Mouse (Mus musculus) thymus, adult 2 months (tissue): Measurements from ENCODE around the gene Mapkapk3. TPM values are rescaled to one million over a fixed set of nuclear protein-coding genes. Genes with fewer than 3 reads are reported as not detected.

Experiments used
- DNase-seq: peaks from one replicate; pipeline ENCODE4 v3.0.0; 2021
- H3K27ac ChIP-seq: fragments of 200-500 bp; 2 replicates; pipeline ENCODE4 v1.5.1; 2012; ENCODE audit warnings: low read length, control low read depth; ENCODE audit not compliant: control insufficient read depth, insufficient read depth
- H3K27me3 ChIP-seq: fragments of 200-500 bp; 2 replicates; pipeline ENCODE4 v1.6.1; 2012; ENCODE audit warnings: mild to moderate bottlenecking, low read length, moderate library complexity, mixed read lengths; ENCODE audit not compliant: control insufficient read depth, insufficient read depth
- H3K36me3 ChIP-seq: fragments of 200-500 bp; 2 replicates; pipeline ENCODE4 v1.6.1; 2012; ENCODE audit warnings: mild to moderate bottlenecking, low read length, moderate library complexity; ENCODE audit not compliant: control insufficient read depth, insufficient read depth
- H3K4me1 ChIP-seq: fragments of 200-500 bp; replicated peaks from 2 replicates; pipeline ENCODE4 v1.6.1; 2012; ENCODE audit warnings: low read length; ENCODE audit not compliant: control insufficient read depth, insufficient read depth
- H3K4me3 ChIP-seq: fragments of 200-500 bp; 2 replicates; pipeline ENCODE4 v1.5.1; 2012; ENCODE audit warnings: mild to moderate bottlenecking, low read length, control low read depth, moderate library complexity; ENCODE audit not compliant: control insufficient read depth, insufficient read depth
- CTCF ChIP-seq: fragments of 200-500 bp; IDR thresholded peaks from 2 replicates; pipeline ENCODE4 v1.5.1; 2012; ENCODE audit warnings: mild to moderate bottlenecking, control low read depth, low read length, moderate library complexity, borderline replicate concordance; ENCODE audit not compliant: control insufficient read depth, poor library complexity, insufficient read depth; ENCODE audit errors: extremely low read depth
- POLR2A ChIP-seq: fragments of 200-500 bp; IDR thresholded peaks from 2 replicates; pipeline ENCODE4 v1.6.1; 2012; ENCODE audit warnings: mild to moderate bottlenecking, low read length, control low read depth, moderate library complexity; ENCODE audit not compliant: control insufficient read depth, poor library complexity, insufficient read depth; ENCODE audit errors: extremely low read depth
- WGBS: fragments of 180-500 bp; shearing (Covaris S2); methylation state at CpG from one replicate; pipeline ENCODE4 v1.1.7; 2018; 5-methylcytosine and 5-hydroxymethylcytosine counted together
- polyA plus RNA-seq: library from polyadenylated mRNA; depleted of rRNA; stranded (reverse); fragments of >200 nt; gene quantifications from 2 replicates; pipeline ENCODE4 v1.2.3, GENCODE M21; 2012

Gene Mapkapk3
- polyA plus RNA-seq, 1 experiment, result 43.6 TPM

- Histone ChIP-seq H3K36me3 (no peaks in the 10 kb centered on the region), H3K27ac (peak overlapping the region; percentile 31; the same call in 1 of the 2 replicates), H3K4me3 (no peak overlapping the region), H3K27me3 (no peaks in the 10 kb centered on the region), H3K4me1 (peaks cover 32% of the 10 kb centered on the region)
- TF ChIP-seq CTCF (no peak), POLR2A (no peak)
- no peak for DNase-seq
- 16% methylated on average over 2 of the region's 2 CpGs for WGBS
These were observed 44.0 kb upstream of the Mapkapk3 start for GRCm38 (mm10) chr9:107333686-107334085.

GRCm38 (mm10) chr9:107330791-107331190 is 41.1 kb upstream of the Mapkapk3 start:
- TF ChIP-seq POLR2A (no peak), CTCF (no peak)
- peaks cover 28% of the 10 kb centered on the region for H3K4me1 ChIP-seq
- H3K4me3 ChIP-seq, result no peak overlapping the region
- no peaks in the 10 kb centered on the region for H3K36me3 ChIP-seq
- WGBS, result 78% methylated on average over 6 of the region's 6 CpGs
- no peak for DNase-seq
- no peaks in the 10 kb centered on the region for H3K27me3 ChIP-seq
- no peak overlapping the region for H3K27ac ChIP-seq

GRCm38 (mm10) chr9:107327879-107328620 is 38.4 kb upstream of the Mapkapk3 start:
- 94% methylated on average over 16 of the region's 16 CpGs for WGBS
- H3K27me3 ChIP-seq, result no peaks in the 10 kb centered on the region
- no peak for DNase-seq
- no peaks in the 10 kb centered on the region for H3K36me3 ChIP-seq
- no peak for TF ChIP-seq CTCF
- no peak for TF ChIP-seq POLR2A
- no peak overlapping the region for H3K4me3 ChIP-seq
- H3K27ac ChIP-seq, result no peak overlapping the region
- peaks cover 23% of the 10 kb centered on the region for H3K4me1 ChIP-seq

- Histone ChIP-seq H3K4me3 (no peak overlapping the region), H3K27me3 (no peaks in the 10 kb centered on the region), H3K27ac (no peak overlapping the region), H3K36me3 (no peaks in the 10 kb centered on the region), H3K4me1 (peaks cover 19% of the 10 kb centered on the region)
- no peak for DNase-seq
- TF ChIP-seq CTCF (no peak), POLR2A (no peak)
- WGBS, result 87% methylated on average over 7 of the region's 7 CpGs
These were observed 36.2 kb upstream of the Mapkapk3 start for GRCm38 (mm10) chr9:107325904-107326303.

GRCm38 (mm10) chr9:107324799-107325561 is 35.3 kb upstream of the Mapkapk3 start:
- no peak for DNase-seq
- Histone ChIP-seq H3K36me3 (no peaks in the 10 kb centered on the region), H3K4me3 (no peak overlapping the region), H3K27me3 (no peaks in the 10 kb centered on the region), H3K4me1 (peaks cover 19% of the 10 kb centered on the region), H3K27ac (no peak overlapping the region)
- 75% methylated on average over 4 of the region's 4 CpGs for WGBS
- no peak for TF ChIP-seq CTCF
- no peak for TF ChIP-seq POLR2A

- TF ChIP-seq CTCF (no peak), POLR2A (no peak)
- Histone ChIP-seq H3K27ac (no peak overlapping the region), H3K4me1 (peaks cover 19% of the 10 kb centered on the region), H3K27me3 (no peaks in the 10 kb centered on the region), H3K4me3 (no peak overlapping the region), H3K36me3 (no peaks in the 10 kb centered on the region)
- WGBS, result 4% methylated on average over 6 of the region's 6 CpGs
- peak; percentile 20 for DNase-seq
These were observed 33.9 kb upstream of the Mapkapk3 start for GRCm38 (mm10) chr9:107323558-107323957.
